Mouse (Mus musculus) neural tube, embryonic 15.5 days (tissue): Measurements from ENCODE around the gene Gm28308. TPM values are rescaled to one million over a fixed set of nuclear protein-coding genes. Genes with fewer than 3 reads are reported as not detected.

Source experiments
- ATAC-seq: fragments of 200-750 bp; cut with Nextera tagmentation; 2 replicates; pipeline ENCODE4 v1.8.0; 2017; ENCODE audit warnings: mild to moderate bottlenecking, moderate TSS enrichment, moderate library complexity; ENCODE audit not compliant: low FRiP score
- H3K27ac ChIP-seq: fragments of 300-500 bp; sonication (generic); replicated peaks from 2 replicates; pipeline ENCODE4 v1.5.1; 2015; ENCODE audit warnings: mild to moderate bottlenecking, inconsistent platforms
- H3K27me3 ChIP-seq: fragments of 300-500 bp; sonication (generic); replicated peaks from 2 replicates; pipeline ENCODE4 v1.6.1; 2015; ENCODE audit warnings: inconsistent platforms
- H3K36me3 ChIP-seq: fragments of 300-500 bp; sonication (generic); 2 replicates; pipeline ENCODE4 v1.6.1; 2015; ENCODE audit warnings: inconsistent platforms
- H3K4me1 ChIP-seq: fragments of 300-500 bp; sonication (generic); 2 replicates; pipeline ENCODE4 v1.6.1; 2015; ENCODE audit warnings: inconsistent platforms
- H3K4me2 ChIP-seq: fragments of 300-500 bp; sonication (generic); 2 replicates; pipeline ENCODE4 v1.6.1; 2015; ENCODE audit warnings: inconsistent platforms, mild to moderate bottlenecking, moderate library complexity
- H3K4me3 ChIP-seq: fragments of 300-500 bp; sonication (generic); replicated peaks from 2 replicates; pipeline ENCODE4 v1.5.1; 2015; ENCODE audit warnings: mild to moderate bottlenecking, inconsistent platforms
- H3K9ac ChIP-seq: fragments of 300-500 bp; sonication (generic); replicated peaks from 2 replicates; pipeline ENCODE4 v1.6.1; 2015; ENCODE audit warnings: mild to moderate bottlenecking, inconsistent platforms
- H3K9me3 ChIP-seq: fragments of 300-500 bp; sonication (generic); replicated peaks from 2 replicates; pipeline ENCODE4 v1.6.1; 2016; ENCODE audit warnings: inconsistent platforms
- WGBS: fragments of 180-500 bp; shearing (Covaris S2); methylation state at CpG from one replicate; pipeline ENCODE4 v1.1.7; 2015; ENCODE audit warnings: mixed read lengths; 5-methylcytosine and 5-hydroxymethylcytosine counted together
- polyA plus RNA-seq: library from polyadenylated mRNA; unstranded; fragments of >200 nt; fragmentation: Nextera tagmentation; extraction: Ambion mirVana; gene quantifications from 2 replicates; pipeline ENCODE4 v1.2.1, GENCODE M21; 2015

The Gm28308 gene
- polyA plus RNA-seq, 1 experiment from 2014 or later: not detected

- Histone ChIP-seq H3K4me2 (peak overlapping the region; percentile 86), H3K36me3 (no peaks in the 10 kb centered on the region), H3K4me1 (peaks cover 94% of the 10 kb centered on the region), H3K9me3 (no peaks in the 10 kb centered on the region), H3K27me3 (no peaks in the 10 kb centered on the region), H3K27ac (peak overlapping the region; percentile 91), H3K9ac (peak overlapping the region; percentile 21), H3K4me3 (no peak overlapping the region; the same call in 1 of the 2 replicates)
- WGBS: 25% methylated on average over 1 of the region's 1 CpGs
- no peak for ATAC-seq
Observed at GRCm38 (mm10) chr6:52167176-52167575, 46.0 kb downstream of the Gm28308 start.

GRCm38 (mm10) chr6:52166431-52167077 is 46.6 kb downstream of the Gm28308 start:
- H3K9ac ChIP-seq: peak overlapping the region; percentile 21
- H3K4me3 ChIP-seq: 0 out of 2 replicates have a peak overlapping the region, but pooled peaks have one; percentile 12
- ATAC-seq: no peak
- peaks cover 94% of the 10 kb centered on the region for H3K4me1 ChIP-seq
- no peaks in the 10 kb centered on the region for H3K36me3 ChIP-seq
- H3K4me2 ChIP-seq: peak overlapping the region; percentile 86
- H3K27ac ChIP-seq: peak overlapping the region; percentile 91
- 18% methylated on average over 4 of the region's 4 CpGs for WGBS
- no peaks in the 10 kb centered on the region for H3K9me3 ChIP-seq
- H3K27me3 ChIP-seq: no peaks in the 10 kb centered on the region

- peak overlapping the region; percentile 86 for H3K4me2 ChIP-seq
Observed at GRCm38 (mm10) chr6:52165441-52166370, 47.4 kb downstream of the Gm28308 start.

GRCm38 (mm10) chr6:52164626-52165440 is 48.3 kb downstream of the Gm28308 start, which contains the start of gene Hoxa2:
TSS of gene Hoxa2 (minus strand) at chr6:52164831.
- Histone ChIP-seq H3K4me1 (peaks cover 92% of the 10 kb centered on the region), H3K36me3 (no peaks in the 10 kb centered on the region), H3K4me3 (peak within 1 kb of the TSS; percentile 45), H3K27me3 (no peaks in the 10 kb centered on the region), H3K27ac (peak within 1 kb of the TSS; percentile 91), H3K9me3 (no peaks in the 10 kb centered on the region), H3K4me2 (peak within 1 kb of the TSS; percentile 86), H3K9ac (peak within 1 kb of the TSS; percentile 66)
- ATAC-seq: peak; percentile 29; the same call in 1 of the 2 replicates
- WGBS: 2% methylated on average over 25 of the region's 25 CpGs

More at GRCm38 (mm10) chr6:52165441-52166370, 47.4 kb downstream of the Gm28308 start:
- no peaks in the 10 kb centered on the region for H3K27me3 ChIP-seq
- peak overlapping the region; percentile 45 for H3K4me3 ChIP-seq
- H3K36me3 ChIP-seq: no peaks in the 10 kb centered on the region
- H3K4me1 ChIP-seq: peaks cover 92% of the 10 kb centered on the region
- WGBS: 5% methylated on average over 27 of the region's 28 CpGs
- H3K9ac ChIP-seq: peak overlapping the region; percentile 66
- no peaks in the 10 kb centered on the region for H3K9me3 ChIP-seq
- peak overlapping the region; percentile 91 for H3K27ac ChIP-seq
- ATAC-seq: no peak

- H3K27ac ChIP-seq: peak overlapping the region; percentile 91
Observed at GRCm38 (mm10) chr6:52164051-52164625, 49.0 kb downstream of the Gm28308 start.

GRCm38 (mm10) chr6:52163366-52164031 is 49.6 kb downstream of the Gm28308 start:
- ATAC-seq: no peak
- H3K9ac ChIP-seq: peak overlapping the region; percentile 66
- H3K36me3 ChIP-seq: no peaks in the 10 kb centered on the region
- peak overlapping the region; percentile 86 for H3K4me2 ChIP-seq
- H3K27ac ChIP-seq: peak overlapping the region; percentile 91
- peak overlapping the region; percentile 45 for H3K4me3 ChIP-seq
- H3K4me1 ChIP-seq: peaks cover 94% of the 10 kb centered on the region
- no peaks in the 10 kb centered on the region for H3K9me3 ChIP-seq
- no peaks in the 10 kb centered on the region for H3K27me3 ChIP-seq
- 9% methylated on average over 17 of the region's 17 CpGs for WGBS

More at GRCm38 (mm10) chr6:52164051-52164625, 49.0 kb downstream of the Gm28308 start:
- no peaks in the 10 kb centered on the region for H3K36me3 ChIP-seq
- peak overlapping the region; percentile 45 for H3K4me3 ChIP-seq
- H3K9me3 ChIP-seq: no peaks in the 10 kb centered on the region
- H3K4me2 ChIP-seq: peak overlapping the region; percentile 86
- no peak for ATAC-seq
- peaks cover 93% of the 10 kb centered on the region for H3K4me1 ChIP-seq
- no peaks in the 10 kb centered on the region for H3K27me3 ChIP-seq
- H3K9ac ChIP-seq: peak overlapping the region; percentile 66
- 2% methylated on average over 39 of the region's 39 CpGs for WGBS

- Histone ChIP-seq H3K36me3 (no peaks in the 10 kb centered on the region), H3K9ac (peak overlapping the region; percentile 66), H3K9me3 (no peaks in the 10 kb centered on the region), H3K27ac (peak overlapping the region; percentile 91), H3K27me3 (no peaks in the 10 kb centered on the region), H3K4me1 (peaks cover 90% of the 10 kb centered on the region), H3K4me3 (peak overlapping the region; percentile 45), H3K4me2 (peak overlapping the region; percentile 86)
- WGBS: 10% methylated on average over 14 of the region's 14 CpGs
- ATAC-seq: no peak
Observed at GRCm38 (mm10) chr6:52162611-52163365, 50.4 kb downstream of the Gm28308 start.

GRCm38 (mm10) chr6:52162093-52162380 is 51.1 kb downstream of the Gm28308 start:
- H3K27ac ChIP-seq: peak overlapping the region; percentile 75
- peak overlapping the region; percentile 12; the same call in 1 of the 2 replicates for H3K4me3 ChIP-seq
- no peaks in the 10 kb centered on the region for H3K9me3 ChIP-seq
- whole genome bisulfite sequencing: 11% methylated on average over 1 of the region's 1 CpGs
- no peak for ATAC-seq
- H3K36me3 ChIP-seq: no peaks in the 10 kb centered on the region
- peak overlapping the region; percentile 86 for H3K4me2 ChIP-seq
- no peaks in the 10 kb centered on the region for H3K27me3 ChIP-seq
- H3K4me1 ChIP-seq: peaks cover 90% of the 10 kb centered on the region
- peak overlapping the region; percentile 23; the same call in 1 of the 2 replicates for H3K9ac ChIP-seq

GRCm38 (mm10) chr6:52161336-52162092 is 51.6 kb downstream of the Gm28308 start:
- Histone ChIP-seq H3K4me3 (peak overlapping the region; percentile 86), H3K9ac (peak overlapping the region; percentile 50)
- 8% methylated on average over 8 of the region's 8 CpGs for WGBS

More at GRCm38 (mm10) chr6:52161336-52162092, 51.6 kb downstream of the Gm28308 start:
- Histone ChIP-seq H3K36me3 (no peaks in the 10 kb centered on the region), H3K4me1 (peaks cover 90% of the 10 kb centered on the region), H3K27me3 (0 out of 2 replicates have a peak, but pooled peaks cover 2% of the 10 kb centered on the region), H3K4me2 (peak overlapping the region; percentile 86), H3K9me3 (no peaks in the 10 kb centered on the region), H3K27ac (peak overlapping the region; percentile 87)
- ATAC-seq: no peak
